Mouse (Mus musculus): ENCODE data around the gene Srms. TPM values are rescaled to one million over a fixed set of nuclear protein-coding genes. Genes with fewer than 3 reads are reported as not detected.

Gene Srms
- total and polyA plus RNA-seq, 3 experiments: 0.04 TPM; not detected in 2

- Histone ChIP-seq H3K79me2 (ENCODE audit: control insufficient read depth, insufficient read depth, low read length, poor library complexity) (no peaks in the 10 kb centered on the region), H3K36me3 (ENCODE audit: control insufficient read depth in 1 of 2, insufficient read depth in 2 of 2, low read length in 2 of 2) (no peaks in the 10 kb centered on the region), H3K9me3 (replicated peaks; ENCODE audit: insufficient read depth, low read length) (no peaks in the 10 kb centered on the region), H3K9ac (ENCODE audit: control insufficient read depth, low read depth, low read length, poor library complexity, severe bottlenecking) (no peak overlapping the region), H3K27ac (ENCODE audit: control insufficient read depth, low read depth, low read length) (no peak overlapping the region), H3K4me3 (ENCODE audit: control insufficient read depth in 1 of 2, insufficient read depth in 1 of 2, low read depth in 2 of 2, low read length in 2 of 2) (no peak overlapping the region), H3K27me3 (ENCODE audit: control insufficient read depth in 1 of 2, insufficient read depth in 2 of 2, low read length in 2 of 2) (peaks cover 0 to 1% of the 10 kb centered on the region in 2 experiments; a peak in 2 of 4 replicates), H3K4me1 (ENCODE audit: control insufficient read depth in 1 of 2, insufficient read depth in 2 of 2, low read length in 2 of 2) (no peaks in the 10 kb centered on the region)
- no peak for DNase-seq (ENCODE audit: low read depth, low spot score)
- TF ChIP-seq USF2 (IDR thresholded peaks at IDR 0.05; ENCODE audit: borderline replicate concordance in 1 of 2, insufficient read depth in 1 of 2, low read depth in 1 of 2, low read length in 2 of 2) (no peak), NRF1 (IDR thresholded peaks at IDR 0.05; ENCODE audit: insufficient read depth, low read depth, low read length, poor library complexity, severe bottlenecking) (no peak), POLR2AphosphoS5 (IDR thresholded peaks at IDR 0.05; ENCODE audit: borderline replicate concordance, low read depth, low read length) (no peak), ZNF384 (IDR thresholded peaks at IDR 0.05; ENCODE audit: low read depth, low read length) (no peak), CHD1 (IDR thresholded peaks at IDR 0.05; ENCODE audit: low read depth, low read length) (no peak), E2F4 (IDR thresholded peaks at IDR 0.05; ENCODE audit: borderline replicate concordance, low read depth, low read length) (no peak), MYC (IDR thresholded peaks at IDR 0.05; ENCODE audit: low read depth, low read length) (no peak), ZMIZ1 (IDR thresholded peaks at IDR 0.05; ENCODE audit: low read depth, low read length) (no peak), NELFE (IDR thresholded peaks at IDR 0.05; ENCODE audit: low read depth, low read length) (no peak), ZKSCAN1 (IDR thresholded peaks at IDR 0.05; ENCODE audit: low read depth, low read length) (no peak), MEF2A (IDR thresholded peaks at IDR 0.05; ENCODE audit: extremely low read depth, insufficient replicate concordance, low read depth, low read length, poor library complexity, severe bottlenecking) (no peak), KAT2A (conservative IDR thresholded peaks at IDR 0.05; ENCODE audit: low read depth, low read length) (no peak), TBP (IDR thresholded peaks at IDR 0.05; ENCODE audit: low read depth, low read length) (no peak), MAZ (IDR thresholded peaks at IDR 0.05; ENCODE audit: low read depth, low read length) (no peak), RCOR1 (IDR thresholded peaks at IDR 0.05; ENCODE audit: low read depth, low read length) (no peak)
Observed at GRCm38 (mm10) chr2:181212389-181213020, 480 bp downstream of the Srms start.

DNA sequence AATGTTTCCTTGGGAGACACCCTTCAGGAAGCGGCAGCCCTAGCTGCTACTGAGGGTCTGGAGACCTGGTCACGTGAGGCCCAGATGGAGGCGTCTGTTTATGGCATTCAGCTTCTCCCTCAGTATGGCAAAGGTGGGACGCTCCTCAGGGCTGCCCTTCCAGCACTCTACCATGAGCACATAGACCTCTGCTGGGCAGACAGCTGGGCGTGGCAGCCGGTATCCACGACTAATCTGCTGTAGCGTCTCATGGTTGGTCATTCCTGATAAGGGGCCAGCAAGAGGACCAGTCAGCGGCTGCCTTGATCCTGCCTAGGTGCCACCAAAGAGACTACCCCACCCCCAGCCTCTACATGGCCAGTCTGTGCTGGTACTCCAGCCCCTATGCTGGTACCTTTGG is 6.9 kb downstream of the Srms start:
- Histone ChIP-seq H3K27me3 (ENCODE audit: control insufficient read depth in 1 of 2, insufficient read depth in 2 of 2, low read length in 2 of 2) (no peaks in the 10 kb centered on the region; a peak in 2 of 4 replicates), H3K4me1 (ENCODE audit: control insufficient read depth in 1 of 2, insufficient read depth in 2 of 2, low read length in 2 of 2) (no peaks in the 10 kb centered on the region), H3K4me3 (ENCODE audit: control insufficient read depth in 1 of 2, insufficient read depth in 1 of 2, low read depth in 2 of 2, low read length in 2 of 2) (no peak overlapping the region), H3K27ac (ENCODE audit: control insufficient read depth, low read depth, low read length) (no peak overlapping the region), H3K36me3 (ENCODE audit: control insufficient read depth in 1 of 2, insufficient read depth in 2 of 2, low read length in 2 of 2) (no peaks in the 10 kb centered on the region), H3K79me2 (ENCODE audit: control insufficient read depth, insufficient read depth, low read length, poor library complexity) (no peaks in the 10 kb centered on the region), H3K9ac (ENCODE audit: control insufficient read depth, low read depth, low read length, poor library complexity, severe bottlenecking) (no peak overlapping the region), H3K9me3 (replicated peaks; ENCODE audit: insufficient read depth, low read length) (no peaks in the 10 kb centered on the region)
- TF ChIP-seq USF1 (IDR thresholded peaks at IDR 0.05; ENCODE audit: low read depth, low read length) (peak; percentile 23; the same call in 1 of the 2 replicates), MAX (IDR thresholded peaks at IDR 0.05; ENCODE audit: low read length) (no peak)
- no peak for DNase-seq (ENCODE audit: low read depth, low spot score)

Data from MEL (cell line).